ENCODE assay signal across 19 mouse cellular contexts in the genomic region with DNA sequence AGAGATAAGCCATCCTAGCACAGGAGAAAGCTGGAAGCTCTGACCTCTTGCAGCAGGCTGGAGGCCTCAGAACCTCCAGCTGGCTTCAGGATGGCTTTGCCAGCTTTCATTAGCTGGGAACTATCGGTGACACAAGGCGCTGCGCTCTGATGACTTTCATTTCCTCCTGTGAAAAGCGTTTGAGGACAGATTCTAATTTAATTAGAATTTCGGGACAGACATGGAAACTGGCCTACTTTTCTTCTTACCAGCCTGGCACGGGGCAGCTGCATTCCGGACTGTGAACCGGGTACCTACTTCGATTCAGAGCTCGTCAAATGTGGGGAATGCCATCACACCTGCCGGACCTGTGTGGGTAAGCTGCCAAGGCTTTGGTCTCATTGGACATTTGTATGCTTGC. TPM values are rescaled to one million over a fixed set of nuclear protein-coding genes. Genes with fewer than 3 reads are reported as not detected.
A peak's percentile ranks its signal among the peaks of the same experiment; 100 is the strongest.
DNase-seq lines count a peak whose midpoint lies in the region; ATAC-seq and TF ChIP-seq lines count a peak whose summit lies in the region.
"Had no signal": no experiment of that assay in that cellular context is flagged by ENCODE, and none has a peak within 500 bp of the region (broad histone marks: within the 10 kb centered on the region; RNA-seq: fewer than 3 reads in every experiment).

No protein-coding gene starts in this region.

- intact Hi-C loops in heart, postnatal 14 days (cut with DNase I): no loop called here

- no peak overlapping the region for H3K27ac ChIP-seq in intestine, embryonic 16.5 days (ENCODE audit: low read length)
- H3K27ac ChIP-seq in intestine, embryonic 15.5 days: no peak overlapping the region
- peak overlapping the region; percentile 55; the same call in 1 of the 2 replicates for H3K27ac ChIP-seq in cerebellum, adult 2 months (ENCODE audit: insufficient read depth, low read length)
- H3K27ac ChIP-seq in limb, embryonic 11.5 days (replicated peaks; ENCODE audit: low read depth, low read length): peak overlapping the region; percentile 78; the same call in 1 of the 2 replicates
- H3K27ac ChIP-seq: liver, embryonic 13.5 days had no signal

- no peaks in the 10 kb centered on the region for H3K9me3 ChIP-seq in intestine, embryonic 16.5 days (ENCODE audit: control insufficient read depth, low read length)
- no peaks in the 10 kb centered on the region for H3K9me3 ChIP-seq in intestine, embryonic 15.5 days
- no peaks in the 10 kb centered on the region for H3K9me3 ChIP-seq in limb, embryonic 11.5 days (ENCODE audit: control insufficient read depth, low read length)
- H3K9me3 ChIP-seq: liver, embryonic 13.5 days; megakaryocyte, embryonic 14.5 days had no signal

- H3K4me3 ChIP-seq in intestine, embryonic 16.5 days (ENCODE audit: low read length): no peak overlapping the region
- no peak overlapping the region for H3K4me3 ChIP-seq in intestine, embryonic 15.5 days (replicated peaks)
- H3K4me3 ChIP-seq in cerebellum, adult 2 months (replicated peaks; ENCODE audit: insufficient read depth, low read depth, low read length): no peak overlapping the region
- H3K4me3 ChIP-seq in limb, embryonic 11.5 days (ENCODE audit: low read depth, low read length): no peak overlapping the region
- H3K4me3 ChIP-seq: liver, embryonic 13.5 days; megakaryocyte, embryonic 14.5 days had no signal

- no peaks in the 10 kb centered on the region for H3K27me3 ChIP-seq in intestine, embryonic 16.5 days (replicated peaks; ENCODE audit: control insufficient read depth, insufficient read depth, low read length)
- H3K27me3 ChIP-seq in intestine, embryonic 15.5 days (replicated peaks): no peaks in the 10 kb centered on the region; the same call in 1 of the 2 replicates
- H3K27me3 ChIP-seq in cerebellum, adult 2 months (ENCODE audit: control insufficient read depth, insufficient read depth, low read length): no peaks in the 10 kb centered on the region
- H3K27me3 ChIP-seq in limb, embryonic 11.5 days (ENCODE audit: control insufficient read depth, insufficient read depth, low read length): no peaks in the 10 kb centered on the region

- no peak for TF ChIP-seq POLR2A in cerebellum, adult 2 months (IDR thresholded peaks at IDR 0.05; ENCODE audit: borderline replicate concordance, insufficient read depth, low read length)

- no peak for TF ChIP-seq CTCF in cerebellum, adult 2 months (IDR thresholded peaks at IDR 0.05; ENCODE audit: borderline replicate concordance, insufficient read depth, low read depth, low read length)

- ATAC-seq in intestine, embryonic 16.5 days: no peak
- no peak for ATAC-seq in intestine, embryonic 15.5 days
- ATAC-seq in limb, embryonic 11.5 days (ENCODE audit: insufficient number of reproducible peaks, low FRiP score, low TSS enrichment, low read depth): no peak

- H3K36me3 ChIP-seq in intestine, embryonic 16.5 days (ENCODE audit: control insufficient read depth, insufficient read depth, low read length): no peaks in the 10 kb centered on the region
- no peaks in the 10 kb centered on the region for H3K36me3 ChIP-seq in intestine, embryonic 15.5 days
- no peaks in the 10 kb centered on the region for H3K36me3 ChIP-seq in limb, embryonic 11.5 days (ENCODE audit: control insufficient read depth, insufficient read depth, low read length)
- H3K36me3 ChIP-seq: liver, embryonic 13.5 days had no signal

- H3K9ac ChIP-seq in intestine, embryonic 16.5 days (ENCODE audit: low read depth, low read length): 0 out of 2 replicates have a peak overlapping the region, but pooled peaks have one; percentile 2
- H3K9ac ChIP-seq in intestine, embryonic 15.5 days: no peak overlapping the region
- no peak overlapping the region for H3K9ac ChIP-seq in limb, embryonic 11.5 days (ENCODE audit: low read length)
- H3K9ac ChIP-seq: forebrain, postnatal 0 days; liver, embryonic 13.5 days had no signal

- no peak overlapping the region for H3K4me2 ChIP-seq in intestine, embryonic 16.5 days (ENCODE audit: low read depth, low read length)
- H3K4me2 ChIP-seq in intestine, embryonic 15.5 days (replicated peaks): no peak overlapping the region
- no peak overlapping the region for H3K4me2 ChIP-seq in limb, embryonic 11.5 days (ENCODE audit: low read depth, severe bottlenecking)
- H3K4me2 ChIP-seq: liver, embryonic 13.5 days had no signal

- H3K4me1 ChIP-seq in intestine, embryonic 16.5 days (ENCODE audit: control insufficient read depth, insufficient read depth, low read length): no peaks in the 10 kb centered on the region
- H3K4me1 ChIP-seq in intestine, embryonic 15.5 days (replicated peaks): peaks cover 5% of the 10 kb centered on the region; the same call in 1 of the 2 replicates
- H3K4me1 ChIP-seq in cerebellum, adult 2 months (ENCODE audit: control insufficient read depth, insufficient read depth, low read length): peaks cover 24% of the 10 kb centered on the region
- H3K4me1 ChIP-seq in limb, embryonic 11.5 days (ENCODE audit: control insufficient read depth, insufficient read depth, low read length): peaks cover 46% of the 10 kb centered on the region
- H3K4me1 ChIP-seq: megakaryocyte, embryonic 14.5 days had no signal

- peak; percentile 56 for DNase-seq in Muller cell, postnatal 12 days (ENCODE audit: inconsistent ontology term)
- peak; percentile 65 to 82 for DNase-seq in cerebellum, adult 2 months
- DNase-seq in limb, embryonic 11.5 days (ENCODE audit: low spot score): peak; percentile 38
- DNase-seq in heart, postnatal 14 days: no peak
- DNase-seq in right cerebral cortex, adult 2 months (ENCODE audit: low spot score in 2 of 2): no peak
- DNase-seq in right cerebral cortex, postnatal 10 days (ENCODE audit: low spot score in 2 of 2): no peak
- DNase-seq: B cell, adult 2 months; forebrain, postnatal 0 days; heart, postnatal 10 days; layer of hippocampus, adult 9-11 months; liver, embryonic 13.5 days had no signal

- 82% methylated on average over 11 of the region's 11 CpGs for WGBS in intestine, embryonic 16.5 days
- WGBS in intestine, embryonic 15.5 days: 86% methylated on average over 11 of the region's 11 CpGs
- 9% methylated on average over 11 of the region's 11 CpGs for WGBS in cerebellum, adult 2 months
- WGBS in limb, embryonic 11.5 days: 45% methylated on average over 11 of the region's 11 CpGs

RNA-seq across cellular contexts. Expression of gene Gm45213, which starts 4.7 kb away (rescaled TPM):
- polyA plus RNA-seq in intestine, embryonic 16.5 days (2015; fragmentation: Nextera tagmentation; extraction: Ambion mirVana): not detected in 2 replicates
- polyA plus RNA-seq in intestine, embryonic 15.5 days (2015; fragmentation: Nextera tagmentation; extraction: Ambion mirVana): not detected in 2 replicates
- not detected in 2 replicates for polyA plus RNA-seq in cerebellum, adult 2 months (2012; rRNA removed)
- not detected in 2 replicates for polyA plus RNA-seq in limb, embryonic 11.5 days (2014; fragmentation: Nextera tagmentation; extraction: Ambion mirVana)
- total RNA-seq in heart, postnatal 14 days (2021): not detected
- total RNA-seq: forebrain, postnatal 0 days; gastrocnemius, adult 8-10 months; heart, adult 8-10 months; heart, postnatal 10 days had no signal
- polyA plus RNA-seq: forebrain, postnatal 0 days; kidney, embryonic 14.5 days; liver, embryonic 13.5 days; lung, embryonic 16.5 days; testis, adult 2 months had no signal

RNA-seq across cellular contexts. Expression of gene Snrpa1, which starts 20.1 kb away (rescaled TPM):
- polyA plus RNA-seq in intestine, embryonic 16.5 days (2015; fragmentation: Nextera tagmentation; extraction: Ambion mirVana): 137 and 156 TPM in 2 replicates
- 165 and 179 TPM in 2 replicates for polyA plus RNA-seq in intestine, embryonic 15.5 days (2015; fragmentation: Nextera tagmentation; extraction: Ambion mirVana)
- polyA plus RNA-seq in cerebellum, adult 2 months (2012; rRNA removed): 43.8 and 45.9 TPM in 2 replicates
- polyA plus RNA-seq in limb, embryonic 11.5 days (2014; fragmentation: Nextera tagmentation; extraction: Ambion mirVana): 271 and 274 TPM in 2 replicates
- 10 to 100 TPM; 19.1 to 21.1 TPM for total RNA-seq in heart, postnatal 14 days (2021)

RNA-seq across cellular contexts. Expression of gene Selenos, which starts 40.7 kb away (rescaled TPM):
- 129 and 138 TPM in 2 replicates for polyA plus RNA-seq in intestine, embryonic 16.5 days (2015; fragmentation: Nextera tagmentation; extraction: Ambion mirVana)
- polyA plus RNA-seq in intestine, embryonic 15.5 days (2015; fragmentation: Nextera tagmentation; extraction: Ambion mirVana): 107 and 114 TPM in 2 replicates
- 113 and 123 TPM in 2 replicates for polyA plus RNA-seq in cerebellum, adult 2 months (2012; rRNA removed)
- polyA plus RNA-seq in limb, embryonic 11.5 days (2014; fragmentation: Nextera tagmentation; extraction: Ambion mirVana): 87.7 and 89.7 TPM in 2 replicates
- 10 to 100 TPM; 28.4 to 29.6 TPM for total RNA-seq in heart, postnatal 14 days (2021)

Comparison
In these comparisons a context has a peak if more than half of its experiments do, and no peak if none do; other contexts are left out.
1. H3K27ac ChIP-seq: peak in cerebellum, adult 2 months (single experiment) and limb, embryonic 11.5 days (single experiment); none in intestine, embryonic 16.5 days (single experiment) and intestine, embryonic 15.5 days (single experiment).
2. DNase-seq: peak in Muller cell, postnatal 12 days (single experiment), cerebellum, adult 2 months (2 of 2) and limb, embryonic 11.5 days (single experiment); none in heart, postnatal 14 days (0 of 2), right cerebral cortex, adult 2 months (0 of 2) and right cerebral cortex, postnatal 10 days (0 of 2).